Mouse (Mus musculus): ENCODE data around the gene Mxi1. TPM values are rescaled to one million over a fixed set of nuclear protein-coding genes. Genes with fewer than 3 reads are reported as not detected.
A peak's percentile ranks its signal among the peaks of the same experiment; 100 is the strongest.

The Mxi1 gene
- polyA plus RNA-seq, 1 experiment, result 41.7 TPM

- Histone ChIP-seq H3K4me1 (ENCODE audit: control insufficient read depth, insufficient read depth, low read length) (no peaks in the 10 kb centered on the region), H3K27ac (ENCODE audit: insufficient read depth, low read depth, low read length) (no peak overlapping the region), H3K4me3 (ENCODE audit: insufficient read depth, low read depth, low read length) (no peak overlapping the region), H3K27me3 (replicated peaks; ENCODE audit: control insufficient read depth, insufficient read depth, low read length) (no peaks in the 10 kb centered on the region), H3K36me3 (ENCODE audit: control insufficient read depth, insufficient read depth, low read length) (no peaks in the 10 kb centered on the region)
- WGBS, result 85% methylated on average over 17 of the region's 17 CpGs
- DNase-seq, result no peak
- no peak for TF ChIP-seq CTCF (conservative IDR thresholded peaks at IDR 0.05; ENCODE audit: insufficient read depth, insufficient read length, low read depth, low read length)
- no peak for TF ChIP-seq POLR2A (IDR thresholded peaks at IDR 0.05; ENCODE audit: low read depth, low read length)
These were observed 104.9 kb downstream of the Mxi1 start for GRCm38 (mm10) chr19:53415198-53415597.

- Histone ChIP-seq H3K36me3 (ENCODE audit: control insufficient read depth, insufficient read depth, low read length) (no peaks in the 10 kb centered on the region), H3K27me3 (replicated peaks; ENCODE audit: control insufficient read depth, insufficient read depth, low read length) (no peaks in the 10 kb centered on the region), H3K27ac (ENCODE audit: insufficient read depth, low read depth, low read length) (no peak overlapping the region), H3K4me3 (ENCODE audit: insufficient read depth, low read depth, low read length) (no peak overlapping the region), H3K4me1 (ENCODE audit: control insufficient read depth, insufficient read depth, low read length) (peaks cover 4% of the 10 kb centered on the region; the same call in 1 of the 2 replicates)
- 55% methylated on average over 5 of the region's 5 CpGs for WGBS
- DNase-seq, result peak; percentile 54
- no peak for TF ChIP-seq POLR2A (IDR thresholded peaks at IDR 0.05; ENCODE audit: low read depth, low read length)
- peak; percentile 63 for TF ChIP-seq CTCF (conservative IDR thresholded peaks at IDR 0.05; ENCODE audit: insufficient read depth, insufficient read length, low read depth, low read length)
These were observed 109.5 kb downstream of the Mxi1 start for GRCm38 (mm10) chr19:53419834-53420233.

- no peaks in the 10 kb centered on the region for H3K27me3 ChIP-seq (replicated peaks; ENCODE audit: control insufficient read depth, insufficient read depth, low read length)
- H3K36me3 ChIP-seq (ENCODE audit: control insufficient read depth, insufficient read depth, low read length), result no peaks in the 10 kb centered on the region
- 4% methylated on average over 19 of the region's 19 CpGs for WGBS
- H3K27ac ChIP-seq (ENCODE audit: insufficient read depth, low read depth, low read length), result peak overlapping the region; percentile 34
- peak overlapping the region; percentile 44 for H3K4me3 ChIP-seq (ENCODE audit: insufficient read depth, low read depth, low read length)
- H3K4me1 ChIP-seq (ENCODE audit: control insufficient read depth, insufficient read depth, low read length), result peaks cover 4% of the 10 kb centered on the region; the same call in 1 of the 2 replicates
- TF ChIP-seq CTCF (conservative IDR thresholded peaks at IDR 0.05; ENCODE audit: insufficient read depth, insufficient read length, low read depth, low read length) (no peak), POLR2A (IDR thresholded peaks at IDR 0.05; ENCODE audit: low read depth, low read length) (no peak)
- DNase-seq, result peak; percentile 92
These were observed 110.7 kb downstream of the Mxi1 start for GRCm38 (mm10) chr19:53420924-53421582.

- no peak for DNase-seq
- Histone ChIP-seq H3K4me1 (ENCODE audit: control insufficient read depth, insufficient read depth, low read length) (peaks cover 4% of the 10 kb centered on the region; the same call in 1 of the 2 replicates), H3K36me3 (ENCODE audit: control insufficient read depth, insufficient read depth, low read length) (no peaks in the 10 kb centered on the region), H3K4me3 (ENCODE audit: insufficient read depth, low read depth, low read length) (peak overlapping the region; percentile 7; the same call in 1 of the 2 replicates), H3K27me3 (replicated peaks; ENCODE audit: control insufficient read depth, insufficient read depth, low read length) (no peaks in the 10 kb centered on the region), H3K27ac (ENCODE audit: insufficient read depth, low read depth, low read length) (no peak overlapping the region)
- TF ChIP-seq CTCF (conservative IDR thresholded peaks at IDR 0.05; ENCODE audit: insufficient read depth, insufficient read length, low read depth, low read length), result no peak
- 2% methylated on average over 6 of the region's 6 CpGs for WGBS
These were observed 111.4 kb downstream of the Mxi1 start for GRCm38 (mm10) chr19:53421583-53422188.

GRCm38 (mm10) chr19:53422358-53423308 lies 112.3 kb downstream of the Mxi1 start:
- WGBS, result 56% methylated on average over 18 of the region's 18 CpGs
- Histone ChIP-seq H3K4me1 (ENCODE audit: control insufficient read depth, insufficient read depth, low read length) (peaks cover 4% of the 10 kb centered on the region; the same call in 1 of the 2 replicates), H3K4me3 (ENCODE audit: insufficient read depth, low read depth, low read length) (no peak overlapping the region), H3K27ac (ENCODE audit: insufficient read depth, low read depth, low read length) (no peak overlapping the region), H3K27me3 (replicated peaks; ENCODE audit: control insufficient read depth, insufficient read depth, low read length) (no peaks in the 10 kb centered on the region), H3K36me3 (ENCODE audit: control insufficient read depth, insufficient read depth, low read length) (no peaks in the 10 kb centered on the region)
- no peak for TF ChIP-seq POLR2A (IDR thresholded peaks at IDR 0.05; ENCODE audit: low read depth, low read length)
- TF ChIP-seq CTCF (conservative IDR thresholded peaks at IDR 0.05; ENCODE audit: insufficient read depth, insufficient read length, low read depth, low read length), result 0 out of 2 replicates have a peak, but pooled peaks have one; percentile 10
- DNase-seq, result no peak

GRCm38 (mm10) chr19:53423341-53423753 lies 113.0 kb downstream of the Mxi1 start:
- Histone ChIP-seq H3K27me3 (replicated peaks; ENCODE audit: control insufficient read depth, insufficient read depth, low read length) (no peaks in the 10 kb centered on the region), H3K4me1 (ENCODE audit: control insufficient read depth, insufficient read depth, low read length) (peaks cover 4% of the 10 kb centered on the region; the same call in 1 of the 2 replicates), H3K4me3 (ENCODE audit: insufficient read depth, low read depth, low read length) (no peak overlapping the region), H3K36me3 (ENCODE audit: control insufficient read depth, insufficient read depth, low read length) (no peaks in the 10 kb centered on the region), H3K27ac (ENCODE audit: insufficient read depth, low read depth, low read length) (no peak overlapping the region)
- no peak for DNase-seq
- 42% methylated on average over 19 of the region's 19 CpGs for WGBS
- no peak for TF ChIP-seq CTCF (conservative IDR thresholded peaks at IDR 0.05; ENCODE audit: insufficient read depth, insufficient read length, low read depth, low read length)
- TF ChIP-seq POLR2A (IDR thresholded peaks at IDR 0.05; ENCODE audit: low read depth, low read length), result no peak

All from kidney, adult 2 months (tissue).